Mouse (Mus musculus) small intestine, adult 2 months (tissue): Measurements from ENCODE around the gene Ccdc102a.

ENCODE experiments used
- CTCF ChIP-seq: fragments of 200-500 bp; IDR thresholded peaks from 2 replicates; pipeline ENCODE4 v1.5.1; 2012; ENCODE audit warnings: low read depth, mild to moderate bottlenecking, control low read depth, inconsistent platforms, low read length, moderate library complexity, mixed read lengths; ENCODE audit not compliant: insufficient replicate concordance, insufficient read length; ENCODE audit errors: extremely low read depth
- POLR2A ChIP-seq: fragments of 200-500 bp; IDR thresholded peaks from 2 replicates; pipeline ENCODE4 v1.6.1; 2012; ENCODE audit warnings: low read depth, mild to moderate bottlenecking, control low read depth, inconsistent platforms, low read length, moderate library complexity

- TF ChIP-seq POLR2A, result no peak
- TF ChIP-seq CTCF, result no peak
Measured at GRCm38 (mm10) chr8:94869146-94869545, 48.8 kb downstream of the Ccdc102a start.
